Mouse (Mus musculus) adrenal gland, postnatal 4 days (tissue): ENCODE data around the gene Ttc30a2. TPM values are rescaled to one million over a fixed set of nuclear protein-coding genes. Genes with fewer than 3 reads are reported as not detected.
"Not testable (repeated sequence)": the region's sequence is repeated elsewhere in the genome, so short reads cannot be mapped to it uniquely, and the experiment has no call there.

Experiments used
- DNase-seq, 2 experiments: peaks; one replicate each; pipeline ENCODE4 v3.0.0; 2021 to 2022; ENCODE audit warnings: low spot score in 2 of 2, mixed read lengths in 2 of 2
- long read RNA-seq, 2 experiments: library from polyadenylated mRNA; stranded (forward); transcript quantifications; one replicate each; pipeline ENCODE4 v2.0.0; 2021
- total RNA-seq, 2 experiments: library from RNA; stranded (reverse); gene quantifications; 2 replicates each; pipeline ENCODE4 v1.2.3; 2021

The Ttc30a2 gene
- under 1 TPM; 0.59 to 0.87 TPM for total RNA-seq
- long read RNA-seq, experiment 1 = 0 reads
- long read RNA-seq, experiment 2, partial matches to known transcripts = 0 of 1 reads
- long read RNA-seq, experiment 2, other reads (novel, unspliced or antisense) = 0 of 1 reads

- DNase-seq = not testable (repeated sequence)
Measured at GRCm38 (mm10) chr2:75977752-75978368, at the start of gene Ttc30a2. TSS of gene Ttc30a2 (minus strand) at chr2:75978170.

- no peak for DNase-seq
Measured at GRCm38 (mm10) chr2:76016890-76017289, 38.9 kb upstream of the Ttc30a2 start.

GRCm38 (mm10) chr2:76016136-76016535, 38.2 kb upstream of the Ttc30a2 start:
- no peak for DNase-seq

GRCm38 (mm10) chr2:76015460-76015859, 37.5 kb upstream of the Ttc30a2 start:
- no peak for DNase-seq

- DNase-seq = no peak
Measured at GRCm38 (mm10) chr2:76014659-76015058, 36.7 kb upstream of the Ttc30a2 start.

- DNase-seq = no peak
Measured at GRCm38 (mm10) chr2:76006194-76006593, 28.2 kb upstream of the Ttc30a2 start.

GRCm38 (mm10) chr2:76002899-76003298, 24.9 kb upstream of the Ttc30a2 start:
- DNase-seq = no peak

GRCm38 (mm10) chr2:76001392-76001791, 23.4 kb upstream of the Ttc30a2 start:
- DNase-seq = peak; percentile 42 to 55

- DNase-seq = no peak
Measured at GRCm38 (mm10) chr2:75999636-76000035, 21.7 kb upstream of the Ttc30a2 start.

- DNase-seq = no peak
Measured at GRCm38 (mm10) chr2:75998692-75999091, 20.7 kb upstream of the Ttc30a2 start.

- no peak for DNase-seq
Measured at GRCm38 (mm10) chr2:75997726-75998125, 19.8 kb upstream of the Ttc30a2 start.

GRCm38 (mm10) chr2:75994841-75995240, 16.9 kb upstream of the Ttc30a2 start:
- DNase-seq = no peak

- no peak for DNase-seq
Measured at GRCm38 (mm10) chr2:75991581-75992205, 13.7 kb upstream of the Ttc30a2 start.

GRCm38 (mm10) chr2:75990885-75991539, 13.0 kb upstream of the Ttc30a2 start:
- peak; percentile 48 to 67 for DNase-seq

GRCm38 (mm10) chr2:75989694-75990093, 11.7 kb upstream of the Ttc30a2 start:
- DNase-seq = no peak

GRCm38 (mm10) chr2:75988779-75989363, 10.9 kb upstream of the Ttc30a2 start:
- no peak for DNase-seq

- no peak for DNase-seq
Measured at GRCm38 (mm10) chr2:75988378-75988777, 10.4 kb upstream of the Ttc30a2 start.

GRCm38 (mm10) chr2:75987739-75988138, 9.8 kb upstream of the Ttc30a2 start:
- no peak for DNase-seq

- DNase-seq = no peak
Measured at GRCm38 (mm10) chr2:75985124-75985523, 7.2 kb upstream of the Ttc30a2 start.

GRCm38 (mm10) chr2:75983847-75984246, 5.9 kb upstream of the Ttc30a2 start:
- no peak for DNase-seq

- no peak for DNase-seq
Measured at GRCm38 (mm10) chr2:75983091-75983490, 5.1 kb upstream of the Ttc30a2 start.

GRCm38 (mm10) chr2:75982626-75983025, 4.7 kb upstream of the Ttc30a2 start:
- DNase-seq = no peak
